In genomic region chr14:55121947-55122346, GRCm38 (mm10) we compare ENCODE assay signal across 8 mouse cellular contexts. TPM values are rescaled to one million over a fixed set of nuclear protein-coding genes. Genes with fewer than 3 reads are reported as not detected.
DNase-seq lines count a peak whose midpoint lies in the region; ATAC-seq and TF ChIP-seq lines count a peak whose summit lies in the region.

No protein-coding gene starts in this region.

- peak; percentile 73 for ATAC-seq in forebrain, embryonic 14.5 days
- ATAC-seq in stomach, embryonic 15.5 days (ENCODE audit: insufficient read depth, low FRiP score, low read depth): peak; percentile 83; the same call in 1 of the 2 replicates

- no peaks in the 10 kb centered on the region for H3K9me3 ChIP-seq in forebrain, embryonic 14.5 days (replicated peaks; ENCODE audit: control insufficient read depth, low read length)
- H3K9me3 ChIP-seq in megakaryocyte, embryonic 14.5 days: peaks cover 6% of the 10 kb centered on the region
- H3K9me3 ChIP-seq in stomach, embryonic 15.5 days: no peaks in the 10 kb centered on the region

- H3K4me3 ChIP-seq in layer of hippocampus, adult 2 months: no peak overlapping the region
- no peak overlapping the region for H3K4me3 ChIP-seq in forebrain, embryonic 14.5 days (ENCODE audit: low read depth, low read length)
- peak overlapping the region; percentile 74 for H3K4me3 ChIP-seq in megakaryocyte, embryonic 14.5 days (replicated peaks)
- H3K4me3 ChIP-seq in stomach, embryonic 15.5 days (replicated peaks): no peak overlapping the region

- TF ChIP-seq CTCF in layer of hippocampus, adult 2 months (conservative IDR thresholded peaks at IDR 0.05): peak; percentile 74

- H3K4me1 ChIP-seq in forebrain, embryonic 14.5 days (ENCODE audit: control insufficient read depth, insufficient read depth, low read length): peaks cover 14% of the 10 kb centered on the region; the same call in 1 of the 2 replicates
- peaks cover 30% of the 10 kb centered on the region for H3K4me1 ChIP-seq in megakaryocyte, embryonic 14.5 days
- peaks cover 7% of the 10 kb centered on the region; the same call in 1 of the 2 replicates for H3K4me1 ChIP-seq in stomach, embryonic 15.5 days

- DNase-seq in layer of hippocampus, adult 2 months (ENCODE audit: low spot score in 2 of 2): peak in 1 of 2 experiments; percentile 68
- no peak for DNase-seq in layer of hippocampus, adult 9-10 months (ENCODE audit: low spot score)
- peak; percentile 93 for DNase-seq in cerebellum, adult 11-12 months
- DNase-seq in forebrain, embryonic 14.5 days (ENCODE audit: low spot score): peak; percentile 88
- peak; percentile 83 to 86 for DNase-seq in heart, postnatal 14 days
- DNase-seq in kidney, postnatal 4 days: peak; percentile 88 to 91

- peak overlapping the region; percentile 72 for H3K27ac ChIP-seq in layer of hippocampus, adult 2 months
- H3K27ac ChIP-seq in forebrain, embryonic 14.5 days (ENCODE audit: low read depth, low read length): peak overlapping the region; percentile 49; the same call in 1 of the 2 replicates
- no peak overlapping the region for H3K27ac ChIP-seq in stomach, embryonic 15.5 days

- intact Hi-C loops in heart, postnatal 14 days (cut with DNase I): loop anchor here (1.0 to 2.0 kb wide), 2 partner anchors 39 to 317 kb away; no protein-coding TSS in a partner anchor

- H3K27me3 ChIP-seq in forebrain, embryonic 14.5 days (replicated peaks; ENCODE audit: control insufficient read depth, insufficient read depth, low read length): no peaks in the 10 kb centered on the region
- peaks cover 69% of the 10 kb centered on the region for H3K27me3 ChIP-seq in megakaryocyte, embryonic 14.5 days (replicated peaks)
- peaks cover 4% of the 10 kb centered on the region; the same call in 1 of the 2 replicates for H3K27me3 ChIP-seq in stomach, embryonic 15.5 days (replicated peaks)

- peak overlapping the region; percentile 23; the same call in 1 of the 2 replicates for H3K4me2 ChIP-seq in forebrain, embryonic 14.5 days (ENCODE audit: low read length)
- peak overlapping the region; percentile 35 for H3K4me2 ChIP-seq in stomach, embryonic 15.5 days

- 14% methylated on average over 5 of the region's 5 CpGs for WGBS in forebrain, embryonic 14.5 days
- WGBS in stomach, embryonic 15.5 days: 2% methylated on average over 5 of the region's 5 CpGs

- H3K36me3 ChIP-seq in forebrain, embryonic 14.5 days (ENCODE audit: control insufficient read depth, insufficient read depth, low read length): no peaks in the 10 kb centered on the region
- H3K36me3 ChIP-seq in megakaryocyte, embryonic 14.5 days (replicated peaks; ENCODE audit: low read length): no peaks in the 10 kb centered on the region
- H3K36me3 ChIP-seq in stomach, embryonic 15.5 days: no peaks in the 10 kb centered on the region

- peak overlapping the region; percentile 40; the same call in 1 of the 2 replicates for H3K9ac ChIP-seq in forebrain, embryonic 14.5 days (ENCODE audit: low read length)
- no peak overlapping the region for H3K9ac ChIP-seq in stomach, embryonic 15.5 days

RNA-seq across cellular contexts. Expression of gene Jph4, which starts 5.2 kb away (rescaled TPM):
- total RNA-seq in layer of hippocampus, adult 2 months (2021): 100 to 1,000 TPM; 453 to 476 TPM
- 24.1 and 28.9 TPM in 2 replicates for polyA plus RNA-seq in forebrain, embryonic 14.5 days (2014; fragmentation: Nextera tagmentation; extraction: Ambion mirVana)
- under 1 TPM; 0.10 to 0.36 TPM for total RNA-seq in heart, postnatal 14 days (2021)
- 0.21 and 1.4 TPM in 2 replicates for polyA plus RNA-seq in megakaryocyte, embryonic 14.5 days (2012; ENCODE audit: insufficient read depth, low replicate concordance)
- 1.6 and 2.1 TPM in 2 replicates for polyA plus RNA-seq in stomach, embryonic 15.5 days (2015; fragmentation: Nextera tagmentation; extraction: Ambion mirVana)

RNA-seq across cellular contexts. Expression of gene Ap1g2, which starts 15.6 kb away (rescaled TPM):
- 10 to 100 TPM; 15.4 to 19.3 TPM for total RNA-seq in layer of hippocampus, adult 2 months (2021)
- polyA plus RNA-seq in forebrain, embryonic 14.5 days (2014; fragmentation: Nextera tagmentation; extraction: Ambion mirVana): 8.1 and 9.2 TPM in 2 replicates
- total RNA-seq in heart, postnatal 14 days (2021): 1 to 10 TPM; 4.6 to 5.4 TPM
- 8.5 and 13.4 TPM in 2 replicates for polyA plus RNA-seq in megakaryocyte, embryonic 14.5 days (2012; ENCODE audit: insufficient read depth, low replicate concordance)
- 38.5 and 42.5 TPM in 2 replicates for polyA plus RNA-seq in stomach, embryonic 15.5 days (2015; fragmentation: Nextera tagmentation; extraction: Ambion mirVana)

RNA-seq across cellular contexts. Expression of gene Thtpa, which starts 27.4 kb away (rescaled TPM):
- total RNA-seq in layer of hippocampus, adult 2 months (2021): 10 to 100 TPM; 19.3 to 23.7 TPM
- polyA plus RNA-seq in forebrain, embryonic 14.5 days (2014; fragmentation: Nextera tagmentation; extraction: Ambion mirVana): 44.4 and 47.2 TPM in 2 replicates
- total RNA-seq in heart, postnatal 14 days (2021): 10 to 100 TPM in 1 of 2 experiments, 1 to 10 TPM in 1; 9.6 to 11.4 TPM
- polyA plus RNA-seq in megakaryocyte, embryonic 14.5 days (2012; ENCODE audit: insufficient read depth, low replicate concordance): 2.4 and 2.9 TPM in 2 replicates
- polyA plus RNA-seq in stomach, embryonic 15.5 days (2015; fragmentation: Nextera tagmentation; extraction: Ambion mirVana): 19.4 and 21.6 TPM in 2 replicates

RNA-seq across cellular contexts. Expression of gene Zfhx2, which starts 29.8 kb away (rescaled TPM):
- total RNA-seq in layer of hippocampus, adult 2 months (2021): 10 to 100 TPM; 55.5 to 67.3 TPM
- polyA plus RNA-seq in forebrain, embryonic 14.5 days (2014; fragmentation: Nextera tagmentation; extraction: Ambion mirVana): 8.5 and 12.0 TPM in 2 replicates
- 1 to 10 TPM; 2.5 to 3.3 TPM for total RNA-seq in heart, postnatal 14 days (2021)
- polyA plus RNA-seq in megakaryocyte, embryonic 14.5 days (2012; ENCODE audit: insufficient read depth, low replicate concordance): 10.0 and 16.4 TPM in 2 replicates
- 4.4 and 5.1 TPM in 2 replicates for polyA plus RNA-seq in stomach, embryonic 15.5 days (2015; fragmentation: Nextera tagmentation; extraction: Ambion mirVana)
